In the genomic region with DNA sequence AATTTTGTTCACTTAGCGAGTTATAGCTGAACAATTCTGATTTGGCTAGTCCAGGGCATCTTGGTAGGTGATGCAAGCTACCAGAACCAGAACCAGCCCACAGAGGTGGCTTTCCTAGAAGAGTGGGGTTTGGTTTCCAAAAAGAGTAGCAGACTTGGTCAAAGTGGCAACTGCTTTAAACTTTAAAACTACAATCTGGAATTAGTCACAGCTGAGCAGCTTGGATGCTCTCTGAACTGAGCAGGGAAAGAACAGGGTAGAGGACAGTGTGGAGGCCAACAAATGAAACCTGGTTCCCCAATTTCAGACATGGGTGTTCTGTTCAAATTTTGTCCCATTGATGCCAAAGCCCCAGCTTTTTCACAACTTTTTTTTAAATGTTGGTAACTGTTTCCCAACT, we compare ENCODE assay signal across 28 mouse cellular contexts.
"Had no signal": no experiment of that assay in that cellular context is flagged by ENCODE, and none has a peak within 500 bp of the region (broad histone marks: within the 10 kb centered on the region; RNA-seq: fewer than 3 reads in every experiment).

No protein-coding gene starts in this region.

- H3K36me3 ChIP-seq: embryonic facial prominence, embryonic 10.5 days; embryonic facial prominence, embryonic 12.5 days; embryonic facial prominence, embryonic 13.5 days; embryonic facial prominence, embryonic 15.5 days; forebrain, embryonic 10.5 days; forebrain, embryonic 12.5 days; forebrain, embryonic 15.5 days had no signal

- H3K9me3 ChIP-seq: embryonic facial prominence, embryonic 10.5 days; embryonic facial prominence, embryonic 12.5 days; embryonic facial prominence, embryonic 13.5 days; embryonic facial prominence, embryonic 15.5 days; forebrain, embryonic 10.5 days; forebrain, embryonic 12.5 days; forebrain, embryonic 13.5 days; forebrain, embryonic 15.5 days had no signal

- DNase-seq: cerebellum, adult 2 months; cerebellum, adult 8-10 months; cerebellum, adult 9-10 months; cerebellum, adult 9-11 months; cerebellum, postnatal 10 days; cerebellum, postnatal 14 days; cerebellum, postnatal 25 days; cerebellum, postnatal 36 days; embryo, embryonic 11 days; gastrocnemius, adult 2 months; gastrocnemius, postnatal 10 days; gastrocnemius, postnatal 14 days; gastrocnemius, postnatal 25 days; gastrocnemius, postnatal 36 days; heart, adult 11 months; heart, adult 18-20 months; heart, adult 2 months had no signal

- ATAC-seq: forebrain, embryonic 13.5 days; forebrain, embryonic 14.5 days; forebrain, embryonic 15.5 days; forebrain, embryonic 16.5 days had no signal

- H3K4me2 ChIP-seq: embryonic facial prominence, embryonic 12.5 days; embryonic facial prominence, embryonic 13.5 days; embryonic facial prominence, embryonic 15.5 days; forebrain, embryonic 12.5 days; forebrain, embryonic 13.5 days; forebrain, embryonic 15.5 days had no signal

- H3K27ac ChIP-seq: embryonic facial prominence, embryonic 10.5 days; embryonic facial prominence, embryonic 12.5 days; embryonic facial prominence, embryonic 15.5 days; forebrain, embryonic 10.5 days; forebrain, embryonic 12.5 days; forebrain, embryonic 13.5 days; forebrain, embryonic 15.5 days; gastrocnemius, adult 2 months; heart, adult 2 months had no signal

- H3K9ac ChIP-seq: embryonic facial prominence, embryonic 12.5 days; embryonic facial prominence, embryonic 13.5 days; embryonic facial prominence, embryonic 15.5 days; forebrain, embryonic 12.5 days; forebrain, embryonic 13.5 days; forebrain, embryonic 15.5 days had no signal

- H3K27me3 ChIP-seq: embryonic facial prominence, embryonic 12.5 days; embryonic facial prominence, embryonic 13.5 days; embryonic facial prominence, embryonic 15.5 days; forebrain, embryonic 12.5 days; forebrain, embryonic 13.5 days; forebrain, embryonic 15.5 days had no signal

- H3K4me3 ChIP-seq: embryonic facial prominence, embryonic 10.5 days; embryonic facial prominence, embryonic 12.5 days; embryonic facial prominence, embryonic 13.5 days; embryonic facial prominence, embryonic 15.5 days; erythroblast, embryonic 14.5 days; forebrain, embryonic 10.5 days; forebrain, embryonic 12.5 days; forebrain, embryonic 13.5 days; forebrain, embryonic 15.5 days; gastrocnemius, adult 2 months; heart, adult 2 months had no signal

- H3K4me1 ChIP-seq: embryonic facial prominence, embryonic 12.5 days; forebrain, embryonic 15.5 days had no signal
